Mouse (Mus musculus): ENCODE data around the gene Pus7.
"Not testable (repeated sequence)": the region's sequence is repeated elsewhere in the genome, so short reads cannot be mapped to it uniquely, and the experiment has no call there.

Gene Pus7

GRCm38 (mm10) chr5:23749882-23750281, 33.6 kb downstream of the Pus7 start:
- DNase-seq = no peak

GRCm38 (mm10) chr5:23743261-23743660, 40.2 kb downstream of the Pus7 start:
- DNase-seq = no peak

- DNase-seq = no peak
Measured at GRCm38 (mm10) chr5:23737111-23737510, 46.4 kb downstream of the Pus7 start.

- DNase-seq = no peak
Measured at GRCm38 (mm10) chr5:23736366-23736765, 47.1 kb downstream of the Pus7 start.

GRCm38 (mm10) chr5:23721956-23722355, 61.6 kb downstream of the Pus7 start:
- DNase-seq = no peak

- DNase-seq = no peak
Measured at GRCm38 (mm10) chr5:23718881-23719328, 64.6 kb downstream of the Pus7 start.

- no peak for DNase-seq
Measured at GRCm38 (mm10) chr5:23718182-23718534, 65.4 kb downstream of the Pus7 start.

- no peak for DNase-seq
Measured at GRCm38 (mm10) chr5:23717469-23718181, 65.9 kb downstream of the Pus7 start.

- DNase-seq = no peak
Measured at GRCm38 (mm10) chr5:23713401-23714335, 69.8 kb downstream of the Pus7 start.

GRCm38 (mm10) chr5:23712130-23713001, 71.1 kb downstream of the Pus7 start:
- peak; percentile 84 for DNase-seq

- DNase-seq = peak; percentile 17
Measured at GRCm38 (mm10) chr5:23711671-23712129, 71.8 kb downstream of the Pus7 start.

GRCm38 (mm10) chr5:23711244-23711643, 72.3 kb downstream of the Pus7 start:
- DNase-seq = no peak

GRCm38 (mm10) chr5:23709661-23710060, 73.8 kb downstream of the Pus7 start:
- no peak for DNase-seq

GRCm38 (mm10) chr5:23706601-23707597, 76.6 kb downstream of the Pus7 start:
- not testable (repeated sequence) for DNase-seq

- no peak for DNase-seq
Measured at GRCm38 (mm10) chr5:23697457-23697856, 86.1 kb downstream of the Pus7 start.
